Comparison of ENCODE assay signal across 8 mouse cellular contexts in the genomic region with DNA sequence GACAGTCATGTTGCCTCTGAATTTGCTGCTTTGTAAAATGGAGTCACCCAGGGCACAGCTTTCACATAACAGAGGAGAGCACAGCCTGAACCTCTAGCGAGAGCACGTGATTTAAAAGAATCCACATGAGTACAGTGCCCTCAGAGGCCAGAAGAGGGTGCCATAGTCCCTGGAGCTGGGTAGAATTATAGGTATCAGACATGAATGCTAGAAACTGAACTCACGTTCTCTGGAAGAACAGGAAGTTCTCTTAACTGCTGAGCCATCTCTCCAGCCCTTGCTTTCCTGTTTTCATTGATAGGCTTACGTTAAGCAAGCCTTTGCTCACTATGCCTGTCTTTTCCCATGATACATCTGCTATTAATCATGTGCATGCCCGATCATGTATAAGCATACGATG.
DNase-seq lines count a peak whose midpoint lies in the region; ATAC-seq and TF ChIP-seq lines count a peak whose summit lies in the region.

No protein-coding gene starts in this region.

- no peak overlapping the region for H3K4me3 ChIP-seq in embryonic fibroblast, embryonic 13.5 days (ENCODE audit: insufficient read depth, low read length)
- no peak overlapping the region for H3K4me3 ChIP-seq in lung, embryonic 16.5 days (ENCODE audit: low read length)

- no peak overlapping the region for H3K27ac ChIP-seq in embryonic fibroblast, embryonic 13.5 days (ENCODE audit: insufficient read depth, low read length)
- H3K27ac ChIP-seq in lung, embryonic 16.5 days (ENCODE audit: low read length) = no peak overlapping the region

- no peaks in the 10 kb centered on the region for H3K4me1 ChIP-seq in embryonic fibroblast, embryonic 13.5 days (ENCODE audit: control insufficient read depth, insufficient read depth, low read length)
- no peaks in the 10 kb centered on the region for H3K4me1 ChIP-seq in lung, embryonic 16.5 days (replicated peaks; ENCODE audit: control insufficient read depth, insufficient read depth, low read length)

- H3K36me3 ChIP-seq in lung, embryonic 16.5 days (ENCODE audit: control insufficient read depth, insufficient read depth, low read length) = no peaks in the 10 kb centered on the region

- no peak overlapping the region for H3K9ac ChIP-seq in lung, embryonic 16.5 days (ENCODE audit: low read length)

- H3K9me3 ChIP-seq in lung, embryonic 16.5 days (ENCODE audit: control insufficient read depth, low read length) = no peaks in the 10 kb centered on the region

- DNase-seq in adrenal gland, postnatal 36 days = peak; percentile 71 to 77
- DNase-seq in heart, postnatal 25 days (ENCODE audit: low spot score) = peak; percentile 1
- peak; percentile 56 to 74 for DNase-seq in layer of hippocampus, adult 8-10 months (ENCODE audit: low spot score in 2 of 2)
- DNase-seq in ovary, postnatal 14 days (ENCODE audit: low spot score) = peak; percentile 55
- peak; percentile 91 for DNase-seq in thymus, postnatal 0 days (ENCODE audit: low spot score)

- H3K4me2 ChIP-seq in lung, embryonic 16.5 days (ENCODE audit: low read depth, low read length) = no peak overlapping the region

- WGBS in lung, embryonic 16.5 days = 40% methylated on average over 6 of the region's 6 CpGs

- H3K27me3 ChIP-seq in lung, embryonic 16.5 days (ENCODE audit: control insufficient read depth, insufficient read depth, low read depth, low read length) = no peaks in the 10 kb centered on the region

- intact Hi-C loops in heart, postnatal 25 days (cut with DNase I) = loop anchor here (5.0 to 10.0 kb wide), 2 partner anchors 282 to 444 kb away; no protein-coding TSS in a partner anchor

- no peak for TF ChIP-seq POLR2A in embryonic fibroblast, embryonic 13.5 days (IDR thresholded peaks at IDR 0.05; ENCODE audit: low read depth, low read length)

- TF ChIP-seq CTCF in embryonic fibroblast, embryonic 13.5 days (IDR thresholded peaks at IDR 0.05; ENCODE audit: borderline replicate concordance, insufficient read depth, low read length) = peak; percentile 2; the same call in 1 of the 2 replicates

- ATAC-seq in CD4-positive, CD25-positive, alpha-beta regulatory T cell, adult 4 months = peak; percentile 99
- peak; percentile 81 for ATAC-seq in lung, embryonic 16.5 days (ENCODE audit: low read depth)

Comparison
In these comparisons a context has a peak if more than half of its experiments do, and no peak if none do; other contexts are left out.
1. DNase-seq: peak in every context shown above with its lines; median percentile 91 in thymus, postnatal 0 days; 74 in adrenal gland, postnatal 36 days; 65 in layer of hippocampus, adult 8-10 months; 55 in ovary, postnatal 14 days; 1 in heart, postnatal 25 days.